Mouse (Mus musculus) layer of hippocampus, adult 2 months (tissue): ENCODE measurements around the gene Mrps33. TPM values are rescaled to one million over a fixed set of nuclear protein-coding genes. Genes with fewer than 3 reads are reported as not detected.

Source experiments
- DNase-seq, 2 experiments: peaks; one replicate each; pipeline ENCODE4 v3.0.0; 2022; ENCODE audit warnings: low spot score in 2 of 2
- H3K27ac ChIP-seq: fragments of 200-600 bp; 2 replicates; pipeline ENCODE4 v1.8.1; 2022
- H3K4me3 ChIP-seq: fragments of 200-600 bp; 2 replicates; pipeline ENCODE4 v1.8.1; 2022; ENCODE audit warnings: mild to moderate bottlenecking
- CTCF ChIP-seq: fragments of 200-600 bp; conservative IDR thresholded peaks from 2 replicates; pipeline ENCODE4 v1.8.1; 2022; ENCODE audit warnings: antibody characterized with exemption, mild to moderate bottlenecking, moderate library complexity
- long read RNA-seq, 2 experiments: library from polyadenylated mRNA; stranded (forward); transcript quantifications; one replicate each; pipeline ENCODE4 v2.0.0; 2021; ENCODE audit warnings: borderline mapping rate in 2 of 2
- total RNA-seq, 2 experiments: library from RNA; stranded (reverse); gene quantifications; 2 replicates each; pipeline ENCODE4 v1.2.3; 2021

Mrps33 gene
- 100 to 1,000 TPM; 103 to 118 TPM for total RNA-seq
- long read RNA-seq, experiment 1, transcript Mrps33-201 (3 exons, 1,107 nt) = major isoform, 98 of 122 reads
- long read RNA-seq, experiment 1, transcript Mrps33-202 (3 exons, 500 nt) = minor isoform, 10 of 122 reads
- long read RNA-seq, experiment 1, partial matches to known transcripts = 6 of 122 reads
- long read RNA-seq, experiment 1, other reads (novel, unspliced or antisense) = 8 of 122 reads
- long read RNA-seq, experiment 2, transcript Mrps33-202 (3 exons, 500 nt) = minor isoform, 5 of 149 reads
- long read RNA-seq, experiment 2, transcript Mrps33-201 (3 exons, 1,107 nt) = major isoform, 126 of 149 reads
- long read RNA-seq, experiment 2, partial matches to known transcripts = 4 of 149 reads
- long read RNA-seq, experiment 2, other reads (novel, unspliced or antisense) = 14 of 149 reads

- peak; percentile 98 to 99 for DNase-seq
- peak within 1 kb of the TSS; percentile 86 for H3K27ac ChIP-seq
- peak; percentile 99 for TF ChIP-seq CTCF
- peak within 1 kb of the TSS; percentile 70 for H3K4me3 ChIP-seq
These were observed at the start of gene Mrps33 for GRCm38 (mm10) chr6:39810612-39811116. Gene Mrps33, minus strand, starts transcription at chr6:39810988.

GRCm38 (mm10) chr6:39849667-39850066 lies 38.9 kb upstream of the Mrps33 start:
- H3K4me3 ChIP-seq = no peak overlapping the region
- DNase-seq = no peak
- H3K27ac ChIP-seq = no peak overlapping the region
- no peak for TF ChIP-seq CTCF

DNA sequence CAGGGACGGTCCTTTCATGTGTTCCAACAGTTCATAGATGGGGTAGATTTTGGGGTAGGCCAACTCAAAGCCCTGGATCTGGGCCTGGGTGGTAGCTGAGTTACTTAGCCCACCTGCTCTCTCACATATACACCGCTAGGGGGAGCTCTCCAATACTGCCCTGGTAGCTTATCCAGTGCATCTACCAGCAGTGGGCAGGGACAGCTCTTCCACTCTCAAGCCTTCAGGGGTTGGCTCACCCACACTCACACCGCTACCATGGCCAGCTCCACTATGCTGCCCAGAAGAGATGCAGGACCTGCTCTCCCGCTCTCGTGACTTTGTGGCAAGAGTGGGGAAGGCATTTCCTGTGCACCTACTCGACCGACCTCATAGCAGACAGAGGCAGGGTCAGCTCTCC lies 38.0 kb upstream of the Mrps33 start:
- DNase-seq = peak in 1 of 2 experiments; percentile 15
- H3K4me3 ChIP-seq = no peak overlapping the region
- H3K27ac ChIP-seq = no peak overlapping the region
- TF ChIP-seq CTCF = peak; percentile 76

- no peak for DNase-seq
- Histone ChIP-seq H3K4me3 (no peak overlapping the region), H3K27ac (no peak overlapping the region)
- TF ChIP-seq CTCF = no peak
These were observed 36.8 kb upstream of the Mrps33 start for GRCm38 (mm10) chr6:39847538-39847937.

DNA sequence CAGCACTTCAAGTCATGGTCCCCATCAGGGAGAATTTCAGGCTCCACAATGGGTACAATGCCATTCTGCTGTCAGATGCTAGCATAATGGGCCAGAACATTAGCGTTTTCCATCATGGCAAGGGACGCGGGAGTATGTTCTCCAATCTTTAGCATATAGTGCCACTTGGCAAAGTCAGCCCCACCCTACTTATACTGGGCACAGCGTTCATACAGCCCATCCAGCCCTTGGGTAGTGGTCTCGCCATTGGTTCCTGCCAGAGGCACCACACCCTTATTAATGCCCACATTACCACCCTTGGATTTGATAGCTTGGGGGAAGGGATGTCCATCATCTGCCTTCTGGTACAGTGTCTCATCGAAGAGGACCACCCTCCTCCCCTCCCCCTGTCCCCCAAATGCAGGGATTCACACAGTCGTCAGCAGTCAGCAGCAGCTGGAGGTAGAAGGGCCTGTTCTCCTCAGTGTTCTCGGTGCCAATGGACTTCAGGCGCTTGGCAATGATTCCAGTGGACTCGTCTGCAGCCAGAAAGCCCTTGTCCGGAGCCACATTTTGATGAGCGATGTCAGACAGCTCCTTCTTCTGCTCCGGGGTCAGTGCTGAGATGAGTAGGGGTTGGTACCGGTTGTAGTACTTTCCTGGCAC lies 33.0 kb upstream of the Mrps33 start:
- no peak overlapping the region for H3K4me3 ChIP-seq
- H3K27ac ChIP-seq = no peak overlapping the region
- no peak for TF ChIP-seq CTCF
- no peak for DNase-seq

DNA sequence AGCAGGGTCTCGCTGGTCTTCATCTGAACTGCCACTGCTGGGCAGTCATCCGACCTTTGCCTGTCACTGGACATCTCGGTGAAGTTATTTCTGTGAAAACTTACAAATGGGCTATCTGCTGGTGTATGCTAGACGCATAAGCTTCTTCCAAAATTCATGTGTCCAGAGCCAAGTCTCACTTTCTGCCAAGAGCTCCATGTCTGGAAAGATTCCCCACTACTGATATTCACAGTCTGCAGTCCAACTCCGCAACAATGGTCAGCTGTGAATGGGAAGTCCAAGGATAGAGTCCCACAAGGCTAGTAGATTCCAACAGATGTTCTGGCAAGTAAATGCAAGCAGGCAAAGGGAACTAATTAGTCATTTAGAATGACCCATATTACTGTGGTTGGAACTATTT lies 17.9 kb upstream of the Mrps33 start:
- no peak for DNase-seq
- no peak for TF ChIP-seq CTCF
- no peak overlapping the region for H3K4me3 ChIP-seq
- no peak overlapping the region for H3K27ac ChIP-seq

DNA sequence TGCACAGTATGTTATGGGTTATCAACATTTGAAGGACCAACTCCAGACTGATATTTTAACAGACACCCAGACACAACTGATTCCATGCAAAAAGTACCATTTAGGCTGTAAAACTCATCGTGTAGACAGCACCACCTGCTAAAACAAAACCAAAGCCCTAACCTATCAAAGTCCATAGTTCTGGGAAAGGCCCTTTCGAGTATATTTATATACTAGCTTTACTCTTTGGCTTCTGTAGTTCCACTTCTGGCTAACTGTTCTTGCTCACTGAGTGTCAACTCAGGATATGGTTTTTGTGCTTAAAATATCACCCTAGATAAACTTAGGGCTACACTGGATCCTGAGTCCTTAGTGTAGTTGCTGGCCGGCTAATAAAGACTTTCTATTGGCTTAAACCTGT lies 10.5 kb upstream of the Mrps33 start:
- TF ChIP-seq CTCF = no peak
- H3K27ac ChIP-seq = no peak overlapping the region
- no peak overlapping the region for H3K4me3 ChIP-seq
- no peak for DNase-seq

DNA sequence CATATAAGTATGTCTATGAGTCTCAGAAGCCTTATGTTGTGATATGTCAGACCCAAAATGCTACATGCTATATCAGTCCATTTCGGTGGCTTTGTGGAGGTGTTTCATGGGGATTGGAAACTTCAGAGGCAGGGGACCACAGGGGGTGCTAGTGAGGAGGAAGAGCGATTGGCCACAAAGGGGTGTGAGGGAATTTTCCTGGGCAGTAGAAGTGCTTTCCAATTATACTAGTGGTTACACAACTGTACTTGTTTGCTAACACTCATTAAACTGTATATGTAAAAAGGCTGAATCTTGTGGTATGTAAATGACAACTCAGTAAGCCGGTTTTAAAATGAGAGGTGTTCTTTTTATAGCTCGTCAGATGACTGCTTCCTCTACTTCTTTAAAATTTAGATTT lies 8.1 kb upstream of the Mrps33 start:
- DNase-seq = no peak
- Histone ChIP-seq H3K27ac (no peak overlapping the region), H3K4me3 (no peak overlapping the region)
- TF ChIP-seq CTCF = 0 out of 2 replicates have a peak, but pooled peaks have one; percentile 17

GRCm38 (mm10) chr6:39808511-39808910 lies 2.3 kb downstream of the Mrps33 start:
- Histone ChIP-seq H3K27ac (no peak overlapping the region), H3K4me3 (no peak overlapping the region)
- TF ChIP-seq CTCF = no peak

GRCm38 (mm10) chr6:39807050-39807560 lies 3.7 kb downstream of the Mrps33 start:
- H3K27ac ChIP-seq = no peak overlapping the region
- peak; percentile 28; the same call in 1 of the 2 replicates for TF ChIP-seq CTCF
- no peak for DNase-seq
- no peak overlapping the region for H3K4me3 ChIP-seq

More at GRCm38 (mm10) chr6:39808511-39808910, 2.3 kb downstream of the Mrps33 start:
- no peak for DNase-seq

DNA sequence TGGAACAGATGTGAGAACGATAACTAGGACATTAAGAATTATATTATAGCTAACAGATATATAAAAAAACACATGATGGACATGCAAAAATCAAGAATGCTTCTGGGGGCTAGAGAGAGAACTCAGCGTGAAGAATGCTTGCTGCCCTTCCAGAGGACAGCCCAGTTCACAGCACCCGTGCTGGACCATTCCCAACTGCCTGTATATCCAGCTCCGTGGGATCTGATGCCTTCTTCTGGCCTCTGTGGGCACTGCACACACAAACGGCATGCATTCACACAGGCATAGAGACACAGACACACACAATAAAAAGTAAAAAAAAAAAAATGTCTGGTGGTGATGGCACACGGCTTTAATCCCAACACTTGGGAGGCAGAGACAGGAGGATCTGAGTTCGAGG lies 4.5 kb downstream of the Mrps33 start:
- Histone ChIP-seq H3K27ac (no peak overlapping the region), H3K4me3 (no peak overlapping the region)
- DNase-seq = no peak
- no peak for TF ChIP-seq CTCF

GRCm38 (mm10) chr6:39805916-39806315 lies 4.9 kb downstream of the Mrps33 start:
- TF ChIP-seq CTCF = no peak
- Histone ChIP-seq H3K4me3 (no peak overlapping the region), H3K27ac (no peak overlapping the region; the same call in 1 of the 2 replicates)
- DNase-seq = no peak

GRCm38 (mm10) chr6:39800977-39801376 lies 9.8 kb downstream of the Mrps33 start:
- DNase-seq = no peak
- Histone ChIP-seq H3K27ac (no peak overlapping the region), H3K4me3 (no peak overlapping the region)
- no peak for TF ChIP-seq CTCF
